Mouse (Mus musculus): ENCODE data around the gene Dclk2. TPM values are rescaled to one million over a fixed set of nuclear protein-coding genes. Genes with fewer than 3 reads are reported as not detected.

Gene Dclk2
- polyA plus RNA-seq, 1 experiment from 2014 or later, result 4.0 TPM

- no peaks in the 10 kb centered on the region for H3K36me3 ChIP-seq (ENCODE audit: insufficient read depth, low read length)
- no peak overlapping the region for H3K4me3 ChIP-seq (ENCODE audit: low read length)
- H3K4me2 ChIP-seq (replicated peaks; ENCODE audit: low read depth, low read length), result no peak overlapping the region
- H3K9ac ChIP-seq (replicated peaks; ENCODE audit: low read length), result no peak overlapping the region
- no peaks in the 10 kb centered on the region for H3K27me3 ChIP-seq (ENCODE audit: insufficient read depth, low read length)
- no peak for ATAC-seq (ENCODE audit: low FRiP score, low TSS enrichment)
- 0 out of 2 replicates have a peak, but pooled peaks cover 4% of the 10 kb centered on the region for H3K4me1 ChIP-seq (ENCODE audit: insufficient read depth, low read length)
- WGBS, result 38% methylated on average over 3 of the region's 3 CpGs
- H3K27ac ChIP-seq (ENCODE audit: low read length), result no peak overlapping the region
- H3K9me3 ChIP-seq (ENCODE audit: low read length), result no peaks in the 10 kb centered on the region
These were observed 67.8 kb downstream of the Dclk2 start for GRCm38 (mm10) chr3:86852867-86853266.

GRCm38 (mm10) chr3:86851131-86851530 lies 69.5 kb downstream of the Dclk2 start:
- Histone ChIP-seq H3K36me3 (ENCODE audit: insufficient read depth, low read length) (no peaks in the 10 kb centered on the region), H3K4me2 (replicated peaks; ENCODE audit: low read depth, low read length) (no peak overlapping the region), H3K27ac (ENCODE audit: low read length) (no peak overlapping the region), H3K9ac (replicated peaks; ENCODE audit: low read length) (no peak overlapping the region), H3K27me3 (ENCODE audit: insufficient read depth, low read length) (no peaks in the 10 kb centered on the region), H3K4me3 (ENCODE audit: low read length) (no peak overlapping the region), H3K4me1 (ENCODE audit: insufficient read depth, low read length) (0 out of 2 replicates have a peak, but pooled peaks cover 4% of the 10 kb centered on the region), H3K9me3 (ENCODE audit: low read length) (no peaks in the 10 kb centered on the region)
- WGBS, result 87% methylated on average over 7 of the region's 7 CpGs
- ATAC-seq (ENCODE audit: low FRiP score, low TSS enrichment), result no peak

DNA sequence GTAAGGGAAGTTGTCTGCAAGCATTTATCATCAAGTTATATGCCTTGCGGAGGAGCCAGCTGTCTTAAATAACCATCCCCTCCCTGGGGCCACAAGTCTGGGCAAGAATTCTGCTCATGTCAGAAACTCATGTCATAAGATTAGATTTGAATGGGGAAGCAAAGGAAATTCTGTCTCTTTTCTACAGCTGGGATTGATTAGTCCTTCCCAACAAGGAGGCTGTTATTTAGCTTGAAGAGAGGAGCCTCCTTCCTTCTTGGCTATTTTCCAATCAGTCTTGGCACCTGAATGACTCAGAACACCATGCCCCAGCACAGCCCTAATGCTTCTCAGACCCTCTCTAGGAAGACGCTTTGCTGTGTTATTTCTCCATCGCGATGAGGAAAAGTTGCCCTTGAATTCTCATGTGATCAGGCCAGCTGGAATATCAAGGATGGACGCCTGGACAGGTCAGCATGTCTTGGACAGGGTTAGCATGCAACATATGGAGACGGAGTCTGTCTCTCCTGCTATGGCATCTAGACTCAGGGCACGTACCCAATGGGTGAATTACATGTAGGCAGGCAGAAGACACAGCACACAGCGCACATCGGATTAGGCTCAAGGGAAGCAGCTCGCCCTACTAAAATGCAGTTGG lies 70.1 kb downstream of the Dclk2 start:
- H3K9me3 ChIP-seq (ENCODE audit: low read length), result no peaks in the 10 kb centered on the region
- no peaks in the 10 kb centered on the region for H3K27me3 ChIP-seq (ENCODE audit: insufficient read depth, low read length)
- ATAC-seq (ENCODE audit: low FRiP score, low TSS enrichment), result no peak
- no peak overlapping the region for H3K4me3 ChIP-seq (ENCODE audit: low read length)
- no peak overlapping the region for H3K4me2 ChIP-seq (replicated peaks; ENCODE audit: low read depth, low read length)
- H3K9ac ChIP-seq (replicated peaks; ENCODE audit: low read length), result no peak overlapping the region
- 67% methylated on average over 10 of the region's 10 CpGs for WGBS
- H3K36me3 ChIP-seq (ENCODE audit: insufficient read depth, low read length), result no peaks in the 10 kb centered on the region
- H3K27ac ChIP-seq (ENCODE audit: low read length), result no peak overlapping the region
- H3K4me1 ChIP-seq (ENCODE audit: insufficient read depth, low read length), result peaks cover 7% of the 10 kb centered on the region; the same call in 1 of the 2 replicates

DNA sequence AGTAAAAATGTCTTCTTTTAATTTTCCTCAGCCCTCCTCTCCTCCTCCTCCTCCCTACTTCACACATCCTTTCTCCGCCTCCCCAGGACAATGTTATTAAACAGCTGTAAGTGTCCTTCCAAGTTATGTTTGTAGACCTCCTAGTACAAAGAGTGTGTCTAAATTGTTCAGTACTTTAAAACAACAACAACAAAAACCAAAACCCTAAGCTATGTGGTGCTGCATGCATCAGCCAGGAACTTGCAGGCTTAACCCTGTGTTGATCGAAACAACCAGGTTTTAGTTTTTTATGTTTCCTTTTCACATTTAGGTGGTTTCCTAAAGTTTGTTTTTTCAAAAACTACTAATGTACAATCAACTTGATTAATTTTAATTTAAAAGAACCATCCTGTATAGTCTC lies 71.3 kb downstream of the Dclk2 start:
- WGBS, result 68% methylated on average over 2 of the region's 2 CpGs
- H3K4me3 ChIP-seq (ENCODE audit: low read length), result no peak overlapping the region
- H3K4me1 ChIP-seq (ENCODE audit: insufficient read depth, low read length), result peaks cover 7% of the 10 kb centered on the region; the same call in 1 of the 2 replicates
- no peak for ATAC-seq (ENCODE audit: low FRiP score, low TSS enrichment)
- H3K9me3 ChIP-seq (ENCODE audit: low read length), result no peaks in the 10 kb centered on the region
- H3K27ac ChIP-seq (ENCODE audit: low read length), result no peak overlapping the region
- H3K4me2 ChIP-seq (replicated peaks; ENCODE audit: low read depth, low read length), result no peak overlapping the region
- H3K36me3 ChIP-seq (ENCODE audit: insufficient read depth, low read length), result no peaks in the 10 kb centered on the region
- H3K27me3 ChIP-seq (ENCODE audit: insufficient read depth, low read length), result no peaks in the 10 kb centered on the region
- no peak overlapping the region for H3K9ac ChIP-seq (replicated peaks; ENCODE audit: low read length)

- Histone ChIP-seq H3K4me3 (ENCODE audit: low read length) (no peak overlapping the region), H3K4me1 (ENCODE audit: insufficient read depth, low read length) (peaks cover 7% of the 10 kb centered on the region; the same call in 1 of the 2 replicates), H3K36me3 (ENCODE audit: insufficient read depth, low read length) (no peaks in the 10 kb centered on the region), H3K4me2 (replicated peaks; ENCODE audit: low read depth, low read length) (no peak overlapping the region), H3K27ac (ENCODE audit: low read length) (no peak overlapping the region), H3K9me3 (ENCODE audit: low read length) (0 out of 2 replicates have a peak, but pooled peaks cover under 1% of the 10 kb centered on the region), H3K27me3 (ENCODE audit: insufficient read depth, low read length) (no peaks in the 10 kb centered on the region), H3K9ac (replicated peaks; ENCODE audit: low read length) (no peak overlapping the region)
- 87% methylated on average over 2 of the region's 2 CpGs for WGBS
- no peak for ATAC-seq (ENCODE audit: low FRiP score, low TSS enrichment)
These were observed 73.1 kb downstream of the Dclk2 start for GRCm38 (mm10) chr3:86847536-86847935.

- Histone ChIP-seq H3K27ac (ENCODE audit: low read length) (no peak overlapping the region), H3K9me3 (ENCODE audit: low read length) (0 out of 2 replicates have a peak, but pooled peaks cover 4% of the 10 kb centered on the region), H3K4me2 (replicated peaks; ENCODE audit: low read depth, low read length) (no peak overlapping the region), H3K9ac (replicated peaks; ENCODE audit: low read length) (no peak overlapping the region), H3K27me3 (ENCODE audit: insufficient read depth, low read length) (no peaks in the 10 kb centered on the region), H3K4me3 (ENCODE audit: low read length) (no peak overlapping the region), H3K36me3 (ENCODE audit: insufficient read depth, low read length) (no peaks in the 10 kb centered on the region), H3K4me1 (ENCODE audit: insufficient read depth, low read length) (peaks cover 7% of the 10 kb centered on the region; the same call in 1 of the 2 replicates)
- 25% methylated on average over 4 of the region's 4 CpGs for WGBS
- no peak for ATAC-seq (ENCODE audit: low FRiP score, low TSS enrichment)
These were observed 74.6 kb downstream of the Dclk2 start for GRCm38 (mm10) chr3:86846036-86846435.

DNA sequence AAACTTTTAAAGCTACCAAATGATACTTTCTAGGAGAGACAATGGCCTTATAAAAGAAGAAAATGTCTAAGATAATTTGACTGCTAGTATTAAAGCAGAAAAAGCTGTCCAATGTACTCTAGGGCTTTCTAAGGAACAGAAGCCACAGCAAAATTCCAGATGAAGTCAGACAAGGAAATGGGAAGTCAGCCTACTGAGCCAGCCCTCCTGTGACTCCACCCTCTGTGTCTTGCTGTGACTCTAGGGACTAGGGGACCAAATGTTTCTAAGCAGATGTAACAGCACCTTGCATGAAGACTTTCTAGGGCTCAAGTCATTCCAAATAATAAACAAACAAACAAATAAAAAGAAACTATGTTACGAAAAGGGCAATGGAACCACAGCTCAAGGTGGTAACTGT lies 75.1 kb downstream of the Dclk2 start:
- Histone ChIP-seq H3K27ac (ENCODE audit: low read length) (no peak overlapping the region), H3K4me1 (ENCODE audit: insufficient read depth, low read length) (peaks cover 5% of the 10 kb centered on the region; the same call in 1 of the 2 replicates), H3K36me3 (ENCODE audit: insufficient read depth, low read length) (no peaks in the 10 kb centered on the region), H3K9me3 (ENCODE audit: low read length) (0 out of 2 replicates have a peak, but pooled peaks cover 4% of the 10 kb centered on the region), H3K4me2 (replicated peaks; ENCODE audit: low read depth, low read length) (no peak overlapping the region), H3K9ac (replicated peaks; ENCODE audit: low read length) (no peak overlapping the region), H3K4me3 (ENCODE audit: low read length) (no peak overlapping the region), H3K27me3 (ENCODE audit: insufficient read depth, low read length) (no peaks in the 10 kb centered on the region)
- 76% methylated on average over 1 of the region's 1 CpGs for WGBS
- no peak for ATAC-seq (ENCODE audit: low FRiP score, low TSS enrichment)

- 21% methylated on average over 8 of the region's 8 CpGs for WGBS
- no peaks in the 10 kb centered on the region for H3K27me3 ChIP-seq (ENCODE audit: insufficient read depth, low read length)
- H3K4me2 ChIP-seq (replicated peaks; ENCODE audit: low read depth, low read length), result peak overlapping the region; percentile 16
- H3K27ac ChIP-seq (ENCODE audit: low read length), result no peak overlapping the region
- H3K36me3 ChIP-seq (ENCODE audit: insufficient read depth, low read length), result no peaks in the 10 kb centered on the region
- 0 out of 2 replicates have a peak, but pooled peaks cover 4% of the 10 kb centered on the region for H3K9me3 ChIP-seq (ENCODE audit: low read length)
- no peak overlapping the region for H3K9ac ChIP-seq (replicated peaks; ENCODE audit: low read length)
- H3K4me1 ChIP-seq (ENCODE audit: insufficient read depth, low read length), result peaks cover 3% of the 10 kb centered on the region; the same call in 1 of the 2 replicates
- ATAC-seq (ENCODE audit: low FRiP score, low TSS enrichment), result no peak
- H3K4me3 ChIP-seq (ENCODE audit: low read length), result no peak overlapping the region
These were observed 75.7 kb downstream of the Dclk2 start for GRCm38 (mm10) chr3:86844804-86845481.

GRCm38 (mm10) chr3:86842461-86842860 lies 78.2 kb downstream of the Dclk2 start:
- Histone ChIP-seq H3K9ac (replicated peaks; ENCODE audit: low read length) (no peak overlapping the region), H3K36me3 (ENCODE audit: insufficient read depth, low read length) (no peaks in the 10 kb centered on the region), H3K27ac (ENCODE audit: low read length) (no peak overlapping the region), H3K4me3 (ENCODE audit: low read length) (no peak overlapping the region), H3K4me1 (ENCODE audit: insufficient read depth, low read length) (peaks cover 3% of the 10 kb centered on the region; the same call in 1 of the 2 replicates), H3K27me3 (ENCODE audit: insufficient read depth, low read length) (no peaks in the 10 kb centered on the region), H3K4me2 (replicated peaks; ENCODE audit: low read depth, low read length) (no peak overlapping the region), H3K9me3 (ENCODE audit: low read length) (0 out of 2 replicates have a peak, but pooled peaks cover 4% of the 10 kb centered on the region)
- no peak for ATAC-seq (ENCODE audit: low FRiP score, low TSS enrichment)
- 94% methylated on average over 2 of the region's 2 CpGs for WGBS

DNA sequence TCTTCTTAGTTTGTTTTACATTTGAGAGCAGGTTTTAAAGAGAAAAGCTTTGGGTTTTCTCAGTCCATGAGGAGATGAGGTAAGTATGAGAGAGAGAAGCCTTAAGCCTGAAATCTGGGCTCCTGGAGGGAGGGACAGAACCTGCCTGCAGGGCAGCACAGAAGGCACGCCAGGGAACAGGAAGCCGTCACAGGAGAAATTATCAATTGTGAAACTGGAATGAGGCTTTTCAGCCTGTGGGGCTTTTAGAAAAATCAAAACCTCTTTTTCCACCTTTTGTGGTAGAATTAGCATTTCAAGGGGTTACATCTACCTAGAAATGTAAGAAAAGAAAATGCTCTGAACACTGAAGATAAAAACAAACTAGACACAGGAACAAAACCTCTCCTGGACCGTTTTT lies 81.0 kb downstream of the Dclk2 start:
- ATAC-seq (ENCODE audit: low FRiP score, low TSS enrichment), result no peak
- Histone ChIP-seq H3K9ac (replicated peaks; ENCODE audit: low read length) (no peak overlapping the region), H3K4me2 (replicated peaks; ENCODE audit: low read depth, low read length) (no peak overlapping the region), H3K9me3 (ENCODE audit: low read length) (0 out of 2 replicates have a peak, but pooled peaks cover 4% of the 10 kb centered on the region), H3K4me1 (ENCODE audit: insufficient read depth, low read length) (no peaks in the 10 kb centered on the region), H3K36me3 (ENCODE audit: insufficient read depth, low read length) (no peaks in the 10 kb centered on the region), H3K4me3 (ENCODE audit: low read length) (no peak overlapping the region), H3K27ac (ENCODE audit: low read length) (no peak overlapping the region), H3K27me3 (ENCODE audit: insufficient read depth, low read length) (no peaks in the 10 kb centered on the region)
- 43% methylated on average over 3 of the region's 3 CpGs for WGBS

All from kidney, embryonic 16.5 days (tissue).